Mouse (Mus musculus): Measurements from ENCODE around the gene Cd4. TPM values are rescaled to one million over a fixed set of nuclear protein-coding genes. Genes with fewer than 3 reads are reported as not detected.

Gene Cd4
- total RNA-seq (2021), result 1 to 10 TPM in 1 of 2 experiments, not detected in 1; 1.2 TPM
- long read RNA-seq, experiment 1, result 0 reads
- long read RNA-seq, experiment 2, result 0 reads

DNA sequence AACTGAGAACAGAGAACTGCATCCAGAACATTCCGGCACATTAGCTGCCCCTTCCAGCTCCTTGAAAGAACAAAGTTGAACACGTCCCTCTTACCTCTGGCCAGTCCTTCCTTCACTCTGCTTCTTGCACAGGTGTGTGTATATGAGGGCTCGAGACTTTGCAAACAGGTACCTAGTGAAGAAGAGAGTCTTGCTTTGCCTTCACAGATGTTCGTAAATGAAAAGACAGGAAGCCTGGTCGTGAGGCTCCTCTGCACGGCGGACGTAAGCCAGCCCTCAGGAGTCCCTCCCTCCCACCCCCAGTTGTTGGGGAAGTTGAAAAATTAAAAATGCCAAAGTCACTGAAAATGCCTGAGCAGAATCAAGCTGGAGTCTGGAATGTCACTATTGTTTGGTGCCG is at the start of gene Cd4:
Cd4 (minus strand) TSS at position 236 of the 400 bp plus-strand sequence.
- no peak for DNase-seq

DNA sequence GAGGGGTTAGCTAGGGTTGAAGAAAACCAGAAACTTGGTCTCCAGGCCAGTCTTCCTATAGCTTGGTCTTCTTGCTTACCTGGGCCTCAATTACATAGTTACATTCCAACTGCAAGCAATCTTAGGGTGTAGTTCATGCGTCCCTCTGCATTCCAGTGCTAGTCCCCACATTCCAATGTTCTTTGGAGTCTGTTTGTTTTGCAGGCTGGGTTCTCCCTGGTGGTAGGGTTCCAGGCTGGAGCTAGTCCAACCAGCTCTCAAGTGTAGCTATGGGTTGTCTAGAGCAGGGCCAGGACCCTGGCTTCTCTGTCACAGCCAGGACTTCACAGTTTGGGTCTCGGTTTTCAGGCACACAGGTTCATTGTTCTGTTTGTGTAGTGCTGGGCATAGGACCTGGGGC is 49.5 kb upstream of the Cd4 start:
- no peak for DNase-seq

DNA sequence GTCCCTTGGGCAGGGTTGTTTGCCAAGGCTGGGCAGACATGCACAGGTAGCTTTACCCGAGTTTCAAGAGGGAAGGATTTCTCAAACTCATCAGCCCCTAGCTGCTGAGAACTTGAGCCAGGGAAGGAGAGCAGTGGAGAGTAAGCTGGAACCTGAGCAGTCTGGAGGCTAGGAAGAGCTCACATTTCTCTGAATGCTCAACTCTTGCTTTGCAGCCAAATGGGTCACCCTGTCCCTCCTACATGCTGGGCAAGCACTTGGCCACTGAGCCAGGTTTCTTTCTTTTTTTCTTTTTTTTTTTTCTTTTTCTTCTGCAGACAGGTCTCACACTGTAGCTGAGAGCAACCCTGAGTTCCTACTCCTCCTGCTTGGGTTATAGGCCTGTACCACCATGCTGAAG is 48.7 kb upstream of the Cd4 start:
- no peak for DNase-seq

DNA sequence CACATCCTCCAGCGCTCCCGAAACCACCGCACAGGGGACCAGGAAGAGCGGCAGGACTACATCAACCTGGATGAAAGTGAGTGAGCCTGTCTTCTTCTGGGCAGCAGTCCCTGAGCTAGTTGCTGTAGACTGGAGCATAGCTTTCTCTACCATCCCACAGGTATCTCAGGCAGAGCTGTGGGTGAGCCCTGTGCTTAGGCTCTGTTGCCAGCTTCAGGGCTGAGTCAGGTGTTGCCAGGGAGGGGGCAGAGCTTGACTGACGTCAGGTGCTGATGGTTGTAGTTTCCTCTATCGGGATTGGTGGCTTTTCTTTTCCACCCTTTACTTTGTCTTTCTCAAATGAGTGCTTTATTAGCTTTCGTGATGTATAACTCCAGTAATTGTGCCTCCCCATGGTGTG is 46.6 kb upstream of the Cd4 start:
- DNase-seq, result no peak

DNA sequence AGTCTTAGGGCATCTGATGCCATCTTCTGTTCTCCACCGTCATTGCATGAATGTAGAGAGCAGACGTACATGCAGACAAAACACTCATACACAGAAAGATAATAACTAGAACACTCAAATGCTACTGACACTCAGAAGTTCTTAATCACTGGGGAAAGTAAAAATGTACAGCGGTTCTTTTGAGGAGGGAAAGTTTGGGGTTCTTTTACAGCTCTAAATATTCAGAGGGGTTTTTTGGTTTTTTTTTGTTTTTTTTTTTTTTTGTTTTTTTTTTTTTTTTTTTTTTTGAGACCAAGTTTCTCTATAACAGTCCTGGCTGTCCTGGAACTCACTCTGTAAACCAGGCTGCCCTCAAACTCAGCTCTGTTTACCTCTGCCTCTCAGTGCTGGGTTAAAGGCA is 45.1 kb upstream of the Cd4 start:
- DNase-seq, result no peak

DNA sequence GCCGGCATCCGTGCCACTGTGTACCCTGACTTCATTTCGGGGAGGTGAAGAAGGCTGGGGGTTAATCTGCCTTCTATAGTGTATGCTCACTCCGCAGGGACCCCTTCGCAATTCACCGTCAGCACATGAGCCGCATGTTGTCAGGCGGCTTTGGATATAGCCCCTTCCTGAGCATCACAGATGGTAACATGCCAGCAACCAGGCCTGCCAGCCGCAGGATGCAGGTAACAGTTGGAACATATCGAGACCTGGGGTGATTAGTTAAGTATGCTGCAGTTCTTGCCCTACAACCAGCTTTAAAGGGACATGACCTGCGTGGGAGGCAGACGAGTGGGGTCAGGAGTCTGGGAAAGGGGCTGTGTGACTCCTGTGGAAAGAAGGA is 44.3 kb upstream of the Cd4 start:
- no peak for DNase-seq

DNA sequence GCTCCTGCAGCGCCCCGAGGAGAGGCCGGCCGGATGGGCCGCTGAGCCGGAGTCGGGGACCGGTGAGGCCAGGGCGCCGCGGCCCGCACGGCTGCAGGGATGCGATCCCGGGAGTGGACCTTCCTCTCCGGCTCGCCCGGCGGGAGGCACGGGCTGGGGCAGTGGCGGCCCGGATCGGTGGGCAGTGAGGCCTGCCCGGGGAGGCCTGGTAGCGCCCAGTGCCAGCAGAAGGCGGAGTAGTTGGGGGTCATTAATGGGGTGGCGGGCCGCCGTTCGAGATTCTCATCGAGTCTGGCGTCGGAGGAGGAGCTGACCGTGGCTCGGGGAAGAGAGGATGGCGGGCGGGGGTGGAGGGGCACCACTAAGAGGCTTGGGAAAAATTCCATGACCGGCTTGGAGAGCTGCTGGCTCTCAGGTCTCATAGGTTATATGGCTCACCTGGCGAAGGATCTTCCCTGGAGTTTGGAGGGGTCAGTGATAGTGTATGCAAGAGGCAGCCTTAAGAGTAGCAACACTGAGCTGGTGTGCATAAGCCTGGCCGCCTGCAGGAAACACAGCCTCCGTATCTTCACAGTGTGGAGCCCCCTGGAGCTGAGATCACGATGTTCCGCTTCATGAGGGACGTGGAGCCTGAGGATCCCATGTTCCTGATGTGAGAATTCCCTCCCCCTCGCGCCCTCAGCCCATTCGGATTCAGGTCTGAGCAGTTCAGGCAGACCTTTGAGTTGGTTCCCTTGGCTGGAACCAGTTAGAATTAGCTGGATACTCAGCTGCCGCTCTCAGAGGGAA is 43.7 kb upstream of the Cd4 start:
- DNase-seq, result no peak

DNA sequence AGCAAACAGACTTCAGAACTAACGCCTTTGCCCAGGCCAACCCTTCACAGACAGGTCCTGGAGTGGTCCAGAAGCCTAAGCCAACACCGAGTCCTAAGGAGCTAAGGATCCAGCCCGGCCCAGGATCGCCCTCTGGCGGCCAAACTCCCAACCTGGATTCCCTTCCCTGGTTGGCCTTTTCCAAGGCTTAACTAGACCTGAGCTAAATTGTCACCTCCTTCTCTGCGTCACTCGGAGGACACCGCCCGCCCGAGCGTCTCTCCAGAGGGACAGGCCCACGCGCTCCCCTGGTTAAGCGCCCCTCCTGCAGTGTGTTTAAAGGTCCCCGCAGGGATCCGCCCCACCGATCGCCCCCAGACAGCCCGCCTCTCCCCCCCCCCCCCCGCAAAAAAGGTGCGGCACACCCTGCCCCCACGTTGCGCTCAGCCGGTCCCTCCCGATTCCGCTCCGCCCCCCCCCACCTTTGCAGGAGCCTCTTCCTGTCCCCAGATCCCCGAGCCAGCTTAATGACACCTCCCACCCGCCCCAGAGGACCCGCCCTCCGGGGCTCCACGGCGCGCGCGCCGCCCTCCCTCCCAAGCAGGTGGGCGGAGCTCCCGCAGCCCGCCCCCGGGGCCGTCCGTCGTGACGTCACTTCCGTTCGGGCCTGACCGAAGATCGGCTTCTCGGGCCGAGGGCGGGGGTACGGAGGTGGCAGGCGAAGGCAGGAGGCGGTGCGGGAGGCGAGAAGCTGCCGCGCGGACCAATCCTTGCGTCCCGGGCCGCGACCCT is 42.9 kb upstream of the Cd4 start, which contains the start of gene Mlf2:
Mlf2 (plus strand) TSS at position 633 of the 771 bp plus-strand sequence.
- DNase-seq, result peak; percentile 99

DNA sequence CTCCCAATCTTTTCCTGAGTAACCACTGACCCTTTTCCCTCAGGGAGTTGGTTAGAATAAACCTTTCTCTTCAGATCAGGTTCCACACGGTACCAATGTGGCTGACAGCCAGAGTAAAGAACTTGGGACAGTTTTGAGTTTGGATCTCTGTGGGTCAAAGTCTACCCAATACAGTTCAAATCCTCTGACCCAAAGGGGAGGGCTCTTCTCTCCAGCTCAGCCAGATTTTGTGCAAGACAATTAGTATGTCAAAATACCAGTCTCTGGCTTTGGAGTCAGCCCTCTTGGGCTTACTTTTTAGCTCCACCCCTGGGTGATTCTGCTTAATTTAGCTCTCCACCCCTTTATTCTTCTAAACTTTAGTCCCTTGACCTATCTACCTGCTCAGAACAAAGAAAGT is 42.2 kb upstream of the Cd4 start:
- no peak for DNase-seq

DNA sequence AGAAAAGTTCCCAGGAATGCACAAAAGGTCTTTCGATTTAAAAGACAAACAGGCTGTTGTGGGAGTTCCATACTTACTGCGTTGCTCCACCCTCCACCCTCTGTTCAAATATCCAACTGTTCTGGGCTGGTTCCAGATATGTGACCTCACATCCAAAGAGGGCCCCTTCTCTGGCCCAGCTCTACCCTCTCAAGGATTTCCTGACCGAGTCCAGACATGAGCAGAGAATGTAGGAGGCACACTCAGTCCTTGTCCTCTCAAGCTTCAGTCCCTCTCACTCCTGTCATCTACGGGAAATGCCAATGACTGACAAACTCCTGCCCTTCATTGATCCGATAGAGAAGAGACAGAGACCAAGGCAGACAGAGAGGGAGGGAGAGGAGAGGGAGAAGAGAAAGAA is 37.9 kb upstream of the Cd4 start:
- no peak for DNase-seq

DNA sequence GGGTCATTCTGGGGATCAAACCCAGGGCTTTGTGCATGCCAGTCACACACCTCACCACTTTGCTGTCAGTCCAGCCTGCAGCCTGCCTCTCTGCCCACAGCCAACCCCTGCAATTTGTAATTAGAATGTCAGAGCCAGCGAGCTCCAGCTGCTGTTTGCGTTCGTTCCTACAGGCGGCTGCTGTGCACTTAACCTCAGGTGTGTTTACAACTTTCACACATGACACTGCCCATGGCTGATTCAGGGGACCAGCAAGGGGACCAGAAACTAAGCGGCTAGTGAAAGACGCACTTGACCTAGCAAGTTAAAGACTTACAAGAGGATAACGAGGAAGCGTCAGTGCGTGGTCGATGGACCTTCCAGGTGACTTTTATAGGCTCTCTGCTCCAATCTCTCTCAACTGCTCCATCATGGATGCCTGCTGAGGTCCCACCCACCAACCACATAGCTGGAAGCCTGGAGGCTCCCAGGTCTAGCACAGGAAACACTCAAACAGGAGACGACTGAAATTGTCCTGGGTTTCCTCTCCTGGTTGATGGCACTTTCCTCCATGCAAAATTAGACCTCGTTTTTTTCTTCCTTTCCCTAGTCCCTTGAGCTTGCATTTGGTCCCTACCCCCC is 37.3 kb upstream of the Cd4 start:
- no peak for DNase-seq

DNA sequence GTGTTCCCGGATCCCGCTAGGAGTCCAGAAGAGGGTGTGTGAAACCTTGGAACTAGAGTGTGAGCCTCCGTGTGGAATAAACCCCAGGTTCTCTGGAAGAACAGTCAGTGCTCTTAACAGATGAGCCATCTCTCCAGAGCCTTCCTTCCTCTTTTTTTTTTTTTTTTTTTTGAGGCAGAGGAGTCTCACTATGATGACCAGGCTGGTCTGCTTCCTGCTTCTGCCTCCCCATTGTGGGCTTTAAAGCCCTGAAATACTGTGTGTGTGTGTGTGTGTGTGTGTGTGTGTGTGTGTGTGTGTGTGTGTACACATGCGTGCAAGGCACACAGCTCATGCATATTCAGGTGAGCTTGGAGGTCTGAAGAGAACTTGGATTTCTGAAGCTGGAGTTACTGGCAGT is 33.5 kb upstream of the Cd4 start:
- no peak for DNase-seq

DNA sequence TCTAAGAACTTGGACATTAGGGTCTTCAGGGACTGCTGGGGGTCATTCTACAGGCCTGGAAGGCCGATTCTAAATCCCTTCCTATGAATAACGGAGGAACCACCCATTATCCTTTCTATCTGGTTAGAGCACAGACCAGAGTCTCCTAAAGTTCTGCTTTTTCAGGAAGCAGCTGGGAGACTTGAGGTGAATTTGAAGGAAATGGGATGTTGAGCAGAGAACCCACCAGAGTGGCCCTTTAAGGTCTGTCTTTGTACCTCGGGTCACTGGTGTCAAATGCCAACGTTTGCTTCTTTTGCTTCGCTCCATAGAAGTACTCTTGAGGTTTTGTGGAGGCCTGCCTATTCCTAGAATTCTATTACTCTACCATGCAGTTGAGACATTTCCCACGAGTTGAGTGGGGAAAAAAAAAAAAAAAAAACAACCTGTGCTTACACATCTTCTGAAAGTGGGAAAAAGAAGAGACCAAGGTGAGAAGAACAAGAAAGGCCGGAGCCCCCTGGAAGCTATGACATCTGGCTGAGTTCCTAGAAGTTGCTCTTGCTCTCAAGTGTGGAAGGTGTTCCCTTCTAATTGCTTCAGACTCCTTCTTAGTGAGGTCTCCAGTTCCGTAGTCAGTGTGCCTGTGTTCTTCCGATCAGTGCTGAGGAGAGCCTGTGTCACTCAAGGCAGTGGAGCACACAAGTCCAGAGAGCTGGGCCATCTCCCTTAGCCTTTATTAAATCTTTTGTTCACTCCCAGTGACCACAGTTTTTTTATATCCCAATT is 32.5 kb upstream of the Cd4 start:
- DNase-seq, result no peak

DNA sequence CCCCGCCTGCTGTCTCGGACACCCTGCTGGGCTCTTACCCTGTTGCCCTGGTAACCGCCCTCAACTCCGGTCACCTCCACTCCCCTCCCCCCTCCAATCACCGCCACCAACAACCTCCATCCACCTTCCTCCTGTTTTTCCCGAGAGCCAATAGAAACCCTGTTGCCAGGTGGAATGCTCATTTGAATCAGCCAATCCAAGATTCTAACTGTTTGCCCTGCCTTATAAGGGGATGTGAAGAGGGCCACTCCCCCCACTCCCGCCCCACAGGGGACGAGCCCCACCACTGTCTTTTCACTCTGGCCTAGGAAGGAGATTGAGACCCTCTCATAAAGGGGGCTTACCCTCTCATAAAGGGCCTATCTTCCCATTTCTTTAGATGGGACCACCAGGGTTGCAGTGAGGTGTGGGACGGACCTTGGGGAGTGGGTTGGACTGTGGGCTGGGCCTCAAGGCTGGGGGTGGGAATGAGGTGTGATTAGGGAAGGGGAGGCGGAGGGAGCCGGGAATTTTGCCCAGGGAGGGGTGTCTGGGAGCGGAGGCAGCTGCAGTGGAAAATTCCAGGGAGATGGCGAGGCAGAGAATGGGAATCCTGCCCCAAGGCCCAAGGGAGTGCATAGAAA is 31.8 kb upstream of the Cd4 start, which contains the start of gene Ptms:
Ptms (minus strand) TSS at position 409 of the 623 bp plus-strand sequence.
- peak; percentile 95 for DNase-seq

DNA sequence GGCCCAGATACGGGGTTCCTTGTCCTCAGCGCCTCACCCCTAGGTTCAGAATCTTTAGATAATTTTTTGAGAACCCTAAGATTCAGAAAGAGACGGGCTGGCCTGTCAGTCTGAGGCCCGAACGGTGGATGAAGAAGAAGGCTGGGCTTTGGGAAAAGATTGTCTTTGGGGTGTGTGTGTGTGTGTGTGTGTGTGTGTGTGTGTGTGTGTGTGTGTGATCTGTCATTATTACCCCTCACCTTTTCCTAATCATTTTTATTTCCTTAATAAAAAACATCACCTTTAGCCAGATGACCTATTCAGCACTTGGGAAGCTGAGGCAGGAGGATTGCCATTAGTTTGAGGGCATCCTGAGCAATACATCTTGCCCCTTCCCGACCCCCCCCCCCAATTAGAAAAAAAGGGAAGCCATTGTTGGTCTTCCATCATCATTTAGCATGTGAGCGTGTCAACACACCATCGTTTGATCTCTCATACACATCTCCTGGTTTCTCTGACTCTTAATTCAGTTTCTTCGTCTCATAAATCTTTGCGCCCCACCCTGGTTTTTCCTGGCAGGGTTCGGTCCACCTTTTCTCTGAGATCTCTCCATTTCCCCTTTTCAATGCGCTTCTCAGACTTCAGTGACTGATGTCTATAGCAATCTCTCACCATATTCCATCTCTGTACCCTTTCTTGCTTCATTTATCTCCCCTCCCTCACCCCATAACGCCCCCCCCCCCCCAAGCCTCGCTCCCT is 31.0 kb upstream of the Cd4 start:
- DNase-seq, result no peak

DNA sequence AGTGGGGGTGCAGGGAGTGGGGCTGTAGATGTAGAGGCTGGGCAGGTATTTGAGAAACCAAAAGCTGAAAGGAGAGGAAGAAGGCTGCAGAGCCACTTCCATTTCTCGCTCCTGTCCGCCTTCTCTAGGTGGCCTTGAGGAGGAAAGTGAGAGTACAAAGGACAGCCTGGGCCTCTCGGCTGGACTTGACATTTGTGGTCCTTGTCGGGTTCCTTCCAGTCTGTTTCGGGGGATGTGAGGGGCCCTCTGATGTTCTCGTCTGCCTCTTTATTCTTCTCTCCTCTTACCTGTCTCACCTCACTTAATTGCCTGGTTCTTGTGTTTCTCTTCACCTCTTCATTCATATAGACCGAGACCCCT is 30.3 kb upstream of the Cd4 start:
- no peak for DNase-seq

DNA sequence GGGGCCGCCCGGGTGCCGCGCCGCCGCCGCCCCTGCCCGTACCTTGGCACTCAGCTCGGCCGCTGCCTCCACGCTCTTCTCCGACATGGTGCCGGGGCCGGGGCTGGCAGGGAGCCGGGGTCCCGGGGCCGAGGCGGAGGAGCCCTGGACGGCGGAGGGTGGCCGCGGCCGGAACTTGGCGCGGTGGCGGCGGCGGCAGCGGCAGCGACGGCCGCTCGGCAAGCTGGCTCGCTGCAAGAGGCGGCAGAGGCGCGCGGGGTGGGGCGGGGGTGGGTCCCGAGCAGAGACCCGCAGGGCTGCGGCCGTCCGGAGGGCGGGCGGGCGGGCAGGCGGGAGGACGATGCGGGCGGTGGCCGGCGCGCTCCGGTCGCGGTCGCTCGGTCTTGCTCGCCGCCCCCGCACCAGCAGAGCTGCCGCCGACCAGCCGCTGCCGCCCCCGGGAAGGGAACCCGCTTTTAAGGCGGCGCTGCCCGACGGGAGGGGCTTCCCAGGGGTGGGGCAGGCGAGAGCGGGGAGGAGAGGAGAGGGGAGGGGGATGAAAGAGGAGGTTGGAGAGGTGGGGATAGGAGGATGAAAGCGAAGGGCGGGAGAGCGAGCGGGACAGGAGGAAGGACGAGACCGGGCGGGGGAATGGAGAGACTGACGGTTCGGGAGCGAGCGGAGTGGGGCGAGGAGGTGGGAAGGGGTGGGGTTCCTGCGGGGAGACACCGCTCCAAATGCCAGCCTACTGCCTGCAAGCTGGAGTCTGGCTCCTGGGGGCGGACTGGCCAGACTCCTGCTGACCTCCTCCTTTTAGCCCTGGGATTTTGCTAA is 29.7 kb upstream of the Cd4 start:
- DNase-seq, result peak; percentile 94

DNA sequence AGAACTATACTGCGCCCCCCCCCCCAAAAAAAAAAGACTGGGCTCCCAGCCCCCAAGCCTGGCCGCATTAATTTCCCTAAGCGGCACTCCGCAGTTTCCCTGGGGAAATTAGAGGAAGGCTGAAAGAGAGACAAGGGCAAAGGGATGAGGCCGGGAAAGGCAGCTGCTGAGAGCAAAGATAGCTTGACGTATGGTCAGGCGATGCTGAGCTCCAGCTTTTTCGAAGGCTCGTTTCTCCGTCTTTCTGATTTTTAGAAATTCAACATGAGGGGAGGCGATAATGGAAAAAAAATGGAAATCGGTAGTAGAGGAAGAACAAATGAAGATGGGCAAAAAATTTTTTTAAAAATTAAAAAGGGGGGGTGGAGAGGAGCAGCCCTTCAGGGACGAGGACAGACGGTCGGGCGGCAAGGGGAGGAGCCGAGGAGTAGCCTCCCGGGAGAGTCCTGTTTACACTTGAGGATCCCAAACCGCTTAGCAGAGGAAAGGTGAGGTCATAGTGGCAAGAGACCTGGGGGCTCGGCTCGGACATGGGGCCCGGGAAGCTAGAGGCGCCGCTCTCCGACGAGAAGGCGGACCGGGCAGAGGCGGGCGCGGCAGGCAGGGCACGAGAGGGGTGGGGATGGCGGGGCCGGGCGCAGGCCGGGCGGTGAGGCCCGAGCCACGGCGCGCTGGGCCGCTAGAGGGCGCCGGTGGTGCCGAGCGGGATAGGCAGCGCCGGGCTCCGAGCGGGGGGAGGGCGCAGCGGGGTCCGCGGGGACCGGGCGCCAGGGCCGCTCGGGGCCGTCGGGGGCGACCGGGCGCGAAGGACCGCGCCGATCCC is 28.9 kb upstream of the Cd4 start:
- DNase-seq, result peak; percentile 90

Data from gastrocnemius, postnatal 25 days (tissue).